Mouse (Mus musculus): ENCODE measurements around the gene Olfr56. TPM values are rescaled to one million over a fixed set of nuclear protein-coding genes. Genes with fewer than 3 reads are reported as not detected.
"Not testable (repeated sequence)": the region's sequence is repeated elsewhere in the genome, so short reads cannot be mapped to it uniquely, and the experiment has no call there.

The Olfr56 gene
- total RNA-seq, 2 experiments from 2014 or later, result not detected

DNA sequence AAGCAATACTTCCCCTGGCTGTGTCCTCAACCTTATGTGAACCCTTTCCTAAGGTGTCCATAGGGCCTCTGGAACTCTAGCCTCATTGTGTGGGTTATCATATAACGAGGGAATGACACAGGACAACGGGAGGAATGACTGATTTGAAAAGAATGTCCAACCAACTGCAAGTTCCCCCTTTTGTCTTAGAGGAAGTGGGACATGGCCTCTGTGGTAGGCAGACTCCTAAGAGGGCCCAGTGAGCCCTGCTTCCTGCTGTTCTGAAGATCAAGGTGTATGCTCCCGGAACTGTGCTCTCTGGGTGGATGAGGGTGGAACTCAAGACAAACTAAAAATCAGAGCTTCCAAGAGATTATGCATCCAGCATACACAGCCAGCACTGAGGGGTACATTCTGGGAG, 81.4 kb downstream of the Olfr56 start:
- not testable (repeated sequence) for DNase-seq

GRCm38 (mm10) chr11:49061865-49062264, 83.2 kb downstream of the Olfr56 start:
- not testable (repeated sequence) for DNase-seq

DNA sequence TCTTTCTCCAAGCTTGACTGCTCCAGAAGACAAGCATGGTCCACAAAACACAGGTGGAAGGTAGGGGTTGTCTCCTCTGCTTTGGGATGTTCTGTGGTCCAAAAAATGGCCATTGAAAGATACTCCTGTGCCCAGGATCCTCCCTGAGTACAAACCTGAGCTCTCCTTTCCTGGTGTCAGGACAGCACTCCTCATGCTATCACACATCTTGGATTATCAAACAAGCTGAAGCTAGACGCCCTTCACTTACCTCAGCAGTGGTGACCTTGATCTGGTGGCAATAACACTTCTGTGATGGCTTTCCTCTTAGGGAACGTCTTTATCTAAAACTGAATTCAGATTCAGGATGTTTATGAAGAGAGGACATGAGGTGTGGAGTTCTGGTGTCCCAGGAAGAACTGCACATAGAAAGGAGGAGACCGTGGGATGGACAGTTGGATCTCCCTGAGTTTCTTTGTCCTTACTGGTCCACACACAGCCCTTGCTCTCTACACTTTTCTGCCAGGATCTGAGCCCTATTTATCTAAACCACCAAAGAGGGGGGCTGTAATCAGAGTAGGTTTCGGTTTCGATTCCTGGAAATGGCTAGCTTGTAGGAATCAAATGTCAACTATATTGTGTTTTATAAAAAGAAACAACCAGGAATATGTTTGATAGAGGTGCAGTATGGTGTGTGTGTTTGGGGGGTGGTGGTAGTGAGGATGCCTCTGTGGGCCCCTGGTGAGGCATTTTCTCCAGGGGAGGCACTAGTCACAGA, 85.2 kb downstream of the Olfr56 start, which contains the start of gene Tgtp2:
TSS of gene Tgtp2 (minus strand) at position 494 of the 757 bp plus-strand sequence.
- DNase-seq, result not testable (repeated sequence)

GRCm38 (mm10) chr11:49068358-49068757, 89.7 kb downstream of the Olfr56 start:
- no peak for DNase-seq

GRCm38 (mm10) chr11:49076001-49076757, 97.5 kb downstream of the Olfr56 start, which contains the start of gene Ifi47:
Gene Ifi47, plus strand, starts transcription at chr11:49076587.
- not testable (repeated sequence) for DNase-seq

DNA sequence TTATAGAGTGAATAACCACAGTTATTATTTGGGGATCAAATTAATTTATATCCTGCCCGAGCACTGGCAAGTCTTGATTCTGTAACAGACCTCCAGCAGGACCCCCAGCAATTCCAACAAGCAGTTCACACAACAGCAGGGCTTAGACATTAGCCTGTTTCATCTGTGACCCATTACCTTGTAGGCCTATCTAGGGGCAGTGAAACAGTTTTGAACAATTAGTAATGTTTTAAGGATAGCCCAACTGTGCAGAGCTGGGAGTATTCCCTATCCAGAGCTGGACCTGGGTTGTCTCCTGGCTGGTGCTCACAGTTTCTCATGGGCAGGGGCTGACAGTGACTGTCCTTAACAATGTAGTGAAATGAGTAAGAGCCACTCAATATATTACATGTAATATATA, 98.3 kb downstream of the Olfr56 start:
- DNase-seq, result no peak

DNA sequence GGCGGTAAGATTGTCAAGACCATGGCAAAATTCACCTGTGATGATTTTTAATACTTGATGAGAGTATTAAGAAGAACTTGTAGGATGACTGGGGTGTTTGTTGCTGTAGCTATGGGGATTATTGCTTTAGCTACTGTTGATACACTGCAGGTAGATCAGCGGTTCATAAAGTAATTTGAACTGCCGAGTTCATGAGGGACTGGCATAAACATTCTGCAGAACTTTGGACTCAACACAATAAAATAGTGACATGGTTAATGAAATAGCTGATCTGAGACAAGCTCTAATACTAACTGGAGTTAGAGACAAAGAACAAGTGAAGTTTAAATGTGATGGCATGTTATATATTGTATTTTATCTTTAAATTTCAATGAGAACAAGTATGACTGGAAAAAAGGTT, 100.0 kb downstream of the Olfr56 start:
- no peak for DNase-seq

DNA sequence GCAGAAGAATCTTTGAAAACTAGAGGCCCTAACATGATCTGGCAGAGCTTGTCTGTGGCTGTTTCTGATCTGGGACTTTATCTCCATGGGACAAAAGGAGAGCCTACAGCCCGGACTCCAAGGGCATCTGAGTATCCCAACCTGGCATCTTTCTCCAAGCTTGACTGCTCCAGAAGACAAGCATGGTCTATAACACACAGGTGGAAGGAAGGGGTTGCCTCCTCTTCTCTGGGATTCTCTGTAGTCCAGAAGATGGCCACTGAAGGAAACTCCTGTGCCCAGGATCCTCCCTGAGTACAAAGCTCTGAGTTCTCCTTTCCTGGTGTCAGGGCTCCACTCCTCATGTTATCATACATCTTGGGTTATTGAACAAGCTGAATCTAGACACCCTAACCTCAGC, 101.9 kb downstream of the Olfr56 start:
- no peak for DNase-seq

GRCm38 (mm10) chr11:49081356-49081755, 102.7 kb downstream of the Olfr56 start:
- no peak for DNase-seq

GRCm38 (mm10) chr11:49081886-49082285, 103.2 kb downstream of the Olfr56 start:
- DNase-seq, result no peak

- DNase-seq, result no peak
These were observed 104.5 kb downstream of the Olfr56 start for GRCm38 (mm10) chr11:49083146-49083545.

GRCm38 (mm10) chr11:49083808-49084207, 105.1 kb downstream of the Olfr56 start:
- DNase-seq, result no peak

GRCm38 (mm10) chr11:49084385-49084784, 105.7 kb downstream of the Olfr56 start:
- no peak for DNase-seq

DNA sequence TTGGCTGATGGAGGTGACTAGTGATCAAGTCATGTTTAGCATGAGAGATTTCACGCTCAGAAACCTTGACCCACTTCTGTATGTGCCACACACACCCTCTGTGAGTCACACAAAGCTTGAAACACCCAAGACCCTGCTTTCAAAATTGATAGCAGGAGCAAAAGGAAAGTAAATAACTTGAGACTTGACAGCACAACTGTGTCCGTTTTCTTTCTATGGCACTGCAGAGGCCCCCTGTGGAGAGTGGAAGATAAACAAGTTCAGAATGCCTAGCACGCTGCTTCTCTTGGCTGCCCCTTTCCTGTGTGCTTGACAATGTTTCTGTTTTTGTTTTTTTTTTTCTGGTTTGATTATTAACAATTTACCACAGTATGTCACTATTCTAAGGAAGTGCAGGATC, 106.2 kb downstream of the Olfr56 start:
- DNase-seq, result no peak

DNA sequence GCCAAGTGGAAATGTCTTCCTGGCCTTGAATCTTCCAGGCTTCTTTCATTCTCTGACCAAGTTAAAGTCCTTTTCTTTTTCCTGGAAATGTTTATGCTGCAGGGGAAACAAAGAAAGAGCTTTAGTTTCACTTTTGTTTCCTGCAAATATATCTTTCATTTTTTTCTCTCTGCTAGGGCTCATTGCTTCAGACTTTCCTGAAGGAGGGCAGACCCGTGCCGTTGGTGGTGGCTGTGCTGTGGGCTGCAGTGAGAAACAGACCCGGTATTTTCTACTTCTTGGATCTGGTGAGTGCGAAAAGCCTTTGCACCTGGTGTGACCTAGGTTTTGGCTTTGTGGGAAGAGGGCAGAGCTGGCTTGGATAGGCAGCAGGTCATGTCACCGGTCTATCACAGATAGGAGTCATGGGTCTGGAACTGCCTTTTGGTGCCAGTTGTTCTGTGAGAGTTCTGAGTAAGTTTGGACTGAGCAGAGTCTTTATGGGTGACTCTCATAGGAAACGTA, 108.2 kb downstream of the Olfr56 start:
- DNase-seq, result no peak

DNA sequence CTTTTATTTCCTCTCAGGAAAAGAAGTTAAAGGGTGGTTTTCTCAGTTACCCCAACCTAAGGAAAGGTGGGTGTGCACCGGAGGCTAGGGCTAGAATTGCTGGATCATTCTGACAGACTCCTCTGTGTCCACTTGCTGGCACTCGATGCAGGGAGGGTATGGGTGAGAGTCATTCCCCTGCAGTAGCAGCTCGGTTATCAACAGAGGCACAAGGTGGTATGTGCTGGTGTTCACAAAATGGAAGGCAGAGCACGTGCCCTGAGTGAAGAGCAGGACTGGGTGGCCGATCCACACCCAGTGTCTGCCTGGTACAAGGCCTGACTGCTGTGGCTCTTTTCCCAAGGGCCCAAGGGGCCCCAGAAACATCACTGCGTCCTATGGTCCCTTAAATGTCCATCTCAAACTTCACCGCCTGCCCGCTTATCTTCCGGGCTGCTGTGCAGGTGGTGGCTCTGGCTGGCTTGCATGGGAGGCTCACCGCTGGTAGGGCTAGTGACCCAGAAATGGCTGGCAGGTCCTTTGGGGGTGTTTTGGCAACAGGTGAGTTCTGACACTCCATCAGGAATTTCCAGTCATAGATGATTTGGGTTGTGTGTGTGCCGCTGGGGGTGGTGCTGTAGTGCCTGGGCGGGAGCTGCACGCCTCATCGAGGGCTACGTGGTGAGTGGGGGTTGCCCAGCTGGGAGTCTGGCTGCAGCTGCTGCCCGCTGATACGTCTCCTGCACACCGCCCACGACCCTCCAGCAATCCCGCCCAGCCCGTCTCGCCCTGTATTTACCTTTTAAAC, 109.3 kb downstream of the Olfr56 start:
- DNase-seq, result no peak

- DNase-seq, result no peak
These were observed 110.4 kb downstream of the Olfr56 start for GRCm38 (mm10) chr11:49088990-49089652.

GRCm38 (mm10) chr11:49089735-49090507, 111.2 kb downstream of the Olfr56 start:
- DNase-seq, result no peak

DNA sequence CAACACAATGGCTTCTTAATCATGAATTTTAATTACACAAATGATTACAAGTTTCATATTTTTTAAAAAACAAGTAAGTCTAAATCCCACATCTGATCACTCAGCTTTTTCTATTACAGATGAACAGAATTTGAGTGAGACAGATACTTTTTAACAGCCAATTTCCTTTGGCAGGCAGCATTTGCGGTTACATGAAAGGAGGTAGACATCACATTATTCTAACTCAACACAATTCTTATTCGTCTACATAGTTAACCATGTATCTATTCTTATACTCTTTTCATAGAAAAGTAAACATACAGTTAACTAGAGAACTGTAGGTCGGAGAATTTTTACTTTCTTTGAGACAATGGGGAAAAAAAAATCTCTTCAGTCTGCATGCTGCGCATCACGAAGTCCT, 111.9 kb downstream of the Olfr56 start:
- DNase-seq, result no peak

- no peak for DNase-seq
These were observed 112.5 kb downstream of the Olfr56 start for GRCm38 (mm10) chr11:49091171-49091570.

DNA sequence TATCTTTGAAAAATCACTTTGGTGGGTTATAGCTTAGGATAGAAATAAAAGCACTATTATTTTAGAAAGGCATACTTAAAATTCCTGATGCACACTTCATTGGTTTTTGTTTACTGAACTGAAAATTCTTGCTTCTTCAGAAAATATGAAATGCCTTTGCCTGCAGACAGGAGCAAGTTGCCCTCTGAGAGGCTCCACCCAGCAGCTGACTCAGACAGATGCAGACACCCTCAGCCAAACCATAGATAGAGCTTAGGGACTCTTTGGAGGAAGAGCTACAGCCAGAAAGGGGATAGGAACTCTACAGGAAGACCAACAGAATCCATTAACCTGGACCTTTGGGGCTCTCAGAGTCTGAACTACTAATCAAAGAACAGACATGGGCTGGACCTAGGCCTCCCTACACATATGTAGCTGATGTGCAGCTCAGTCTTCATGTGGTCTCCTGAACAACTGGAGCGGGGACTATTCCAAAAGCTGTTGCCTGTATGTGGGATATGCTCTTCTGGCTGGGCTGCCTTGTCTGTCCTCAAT, 113.4 kb downstream of the Olfr56 start:
- no peak for DNase-seq

Data from layer of hippocampus, postnatal 36 days (tissue).